In the genomic region with DNA sequence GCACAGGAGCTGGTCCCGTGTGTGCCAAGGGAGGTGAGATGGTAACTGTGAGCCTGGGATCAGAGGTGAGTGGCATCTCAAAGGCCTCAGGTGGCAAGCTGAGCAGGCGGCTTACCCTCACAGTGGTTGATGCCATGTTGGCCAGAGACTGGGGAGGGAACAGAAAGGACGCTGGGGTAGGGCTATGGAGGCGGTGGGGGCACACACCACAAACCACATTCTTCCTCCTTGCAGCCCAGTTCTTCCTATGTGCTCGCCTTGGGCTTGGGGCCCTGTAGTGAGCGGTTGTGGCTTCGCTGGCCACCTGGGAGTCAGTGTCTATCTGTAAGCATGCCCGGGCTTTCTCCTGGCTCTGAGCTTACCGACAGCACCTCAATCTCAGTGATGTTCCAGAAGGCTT, we compare ENCODE assay signal across 26 mouse cellular contexts. TPM values are rescaled to one million over a fixed set of nuclear protein-coding genes. Genes with fewer than 3 reads are reported as not detected.
DNase-seq lines count a peak whose midpoint lies in the region; ATAC-seq and TF ChIP-seq lines count a peak whose summit lies in the region.
"Had no signal": no experiment of that assay in that cellular context is flagged by ENCODE, and none has a peak within 500 bp of the region (broad histone marks: within the 10 kb centered on the region; RNA-seq: fewer than 3 reads in every experiment).

No protein-coding gene starts in this region.

- WGBS in spleen, adult 2 months = 22% methylated on average over 9 of the region's 9 CpGs
- 83% methylated on average over 9 of the region's 9 CpGs for WGBS in stomach, postnatal 0 days

- H3K9ac ChIP-seq in stomach, postnatal 0 days (ENCODE audit: low read length) = 0 out of 2 replicates have a peak overlapping the region, but pooled peaks have one; percentile 13
- H3K9ac ChIP-seq: heart, embryonic 12.5 days; hindbrain, embryonic 14.5 days; kidney, embryonic 15.5 days had no signal

- intact Hi-C loops in heart, postnatal 10 days (cut with DNase I) = loop anchor here (5.0 kb wide), 2 partner anchors 143 to 163 kb away; partner anchors contain the start of genes Dedd2 and Zfp526

- peaks cover 21% of the 10 kb centered on the region for H3K4me1 ChIP-seq in spleen, adult 2 months (ENCODE audit: control insufficient read depth, insufficient read depth, insufficient read length)
- peaks cover 9% of the 10 kb centered on the region for H3K4me1 ChIP-seq in stomach, postnatal 0 days (replicated peaks; ENCODE audit: control insufficient read depth, insufficient read depth)

- H3K4me2 ChIP-seq in stomach, postnatal 0 days (replicated peaks; ENCODE audit: low read depth) = no peak overlapping the region
- H3K4me2 ChIP-seq: heart, embryonic 12.5 days; hindbrain, embryonic 14.5 days; kidney, embryonic 15.5 days had no signal

- H3K27me3 ChIP-seq in spleen, adult 2 months (ENCODE audit: control insufficient read depth, insufficient read depth, low read length) = no peaks in the 10 kb centered on the region
- H3K27me3 ChIP-seq in stomach, postnatal 0 days (ENCODE audit: control insufficient read depth, insufficient read depth, low read length) = no peaks in the 10 kb centered on the region
- H3K27me3 ChIP-seq: heart, embryonic 12.5 days; kidney, embryonic 15.5 days had no signal

- DNase-seq in heart, adult 11 months = peak; percentile 95
- no peak for DNase-seq in heart, postnatal 10 days
- peak in 1 of 2 experiments; percentile 33 for DNase-seq in spleen, adult 2 months (ENCODE audit: low read depth in 1 of 2, low spot score in 2 of 2)
- no peak for DNase-seq in spleen, postnatal 10 days (ENCODE audit: low spot score in 2 of 2)
- DNase-seq in stomach, postnatal 0 days (ENCODE audit: low spot score) = no peak
- no peak for DNase-seq in frontal cortex, postnatal 14 days (ENCODE audit: low spot score in 2 of 2)
- no peak for DNase-seq in testis, postnatal 14 days (ENCODE audit: low spot score)
- DNase-seq: adrenal gland, adult 2 months; liver; lung, adult 18-20 months; lung, postnatal 36 days; midbrain, embryonic 14.5 days; thymus, adult 18-20 months; thymus, postnatal 4 days had no signal

- no peak for TF ChIP-seq EP300 in stomach, postnatal 0 days (optimal IDR thresholded peaks at IDR 0.05)

- no peak for TF ChIP-seq POLR2A in spleen, adult 2 months (IDR thresholded peaks at IDR 0.05; ENCODE audit: low read depth, low read length)

- H3K36me3 ChIP-seq in spleen, adult 2 months (ENCODE audit: control insufficient read depth, insufficient read depth, low read length) = peaks cover 30% of the 10 kb centered on the region
- H3K36me3 ChIP-seq in stomach, postnatal 0 days (ENCODE audit: control insufficient read depth, insufficient read depth, low read length) = peaks cover 7% of the 10 kb centered on the region

- ATAC-seq in megakaryocyte, adult 5-6 weeks (ENCODE audit: poor library complexity, severe bottlenecking) = peak; percentile 70
- no peak for ATAC-seq in stomach, postnatal 0 days (ENCODE audit: low FRiP score, low TSS enrichment)
- ATAC-seq: forebrain, embryonic 14.5 days had no signal

- no peaks in the 10 kb centered on the region for H3K9me3 ChIP-seq in stomach, postnatal 0 days (ENCODE audit: control insufficient read depth, low read length)
- H3K9me3 ChIP-seq: heart, embryonic 12.5 days; kidney, embryonic 15.5 days had no signal

- H3K27ac ChIP-seq in spleen, adult 2 months (ENCODE audit: insufficient read depth, low read length) = peak overlapping the region; percentile 19; the same call in 1 of the 2 replicates
- no peak overlapping the region for H3K27ac ChIP-seq in stomach, postnatal 0 days (replicated peaks)
- H3K27ac ChIP-seq: hindbrain, embryonic 14.5 days; kidney, embryonic 15.5 days had no signal

- no peak overlapping the region for H3K4me3 ChIP-seq in spleen, adult 2 months (ENCODE audit: extremely low read depth, insufficient read depth, insufficient read length)
- no peak overlapping the region for H3K4me3 ChIP-seq in stomach, postnatal 0 days (ENCODE audit: low read depth, low read length)
- H3K4me3 ChIP-seq: heart, embryonic 12.5 days; kidney, embryonic 15.5 days; myocyte had no signal

- TF ChIP-seq CTCF in spleen, adult 2 months (IDR thresholded peaks at IDR 0.05; ENCODE audit: extremely low read depth, insufficient read depth, insufficient read length, insufficient replicate concordance) = no peak
- TF ChIP-seq CTCF in stomach, postnatal 0 days (IDR thresholded peaks at IDR 0.05; ENCODE audit: low read depth) = no peak

RNA-seq across cellular contexts. Expression of gene Lipe, which starts 13.7 kb away (rescaled TPM):
- total RNA-seq in heart, postnatal 10 days (2021) = 10 to 100 TPM; 50.2 to 67.2 TPM
- polyA plus RNA-seq in spleen, adult 2 months (2012; rRNA removed) = 35.0 and 46.0 TPM in 2 replicates
- 17.4 and 20.6 TPM in 2 replicates for total RNA-seq in megakaryocyte, adult 5-6 weeks (2015)
- total RNA-seq in megakaryocyte, adult 5-6 weeks (2017) = 17.3 and 23.6 TPM in 2 replicates
- 10.3 and 12.5 TPM in 2 replicates for polyA plus RNA-seq in stomach, postnatal 0 days (2015; fragmentation: Nextera tagmentation; extraction: Ambion mirVana)

RNA-seq across cellular contexts. Expression of gene Cnfn, which starts 15.3 kb away (rescaled TPM):
- total RNA-seq in heart, postnatal 10 days (2021) = not detected
- not detected in 2 replicates for polyA plus RNA-seq in spleen, adult 2 months (2012; rRNA removed)
- not detected in 2 replicates for total RNA-seq in megakaryocyte, adult 5-6 weeks (2015)
- not detected in 2 replicates for total RNA-seq in megakaryocyte, adult 5-6 weeks (2017)
- 4,615 and 4,883 TPM in 2 replicates for polyA plus RNA-seq in stomach, postnatal 0 days (2015; fragmentation: Nextera tagmentation; extraction: Ambion mirVana)
- total RNA-seq: adrenal gland, adult 2 months; heart, postnatal 25 days; left cerebral cortex, postnatal 36 days had no signal
- polyA plus RNA-seq: adrenal gland, adult 2 months; forebrain, embryonic 14.5 days; gonadal fat pad, adult 2 months; heart, embryonic 12.5 days; hindbrain, embryonic 14.5 days; intestine, embryonic 14.5 days; midbrain, embryonic 14.5 days; myocyte; neural tube, embryonic 14.5 days had no signal

RNA-seq across cellular contexts. Expression of gene Cxcl17, which starts 27.9 kb away (rescaled TPM):
- not detected for total RNA-seq in heart, postnatal 10 days (2021)
- not detected in 2 replicates for polyA plus RNA-seq in spleen, adult 2 months (2012; rRNA removed)
- not detected in 2 replicates for total RNA-seq in megakaryocyte, adult 5-6 weeks (2015)
- total RNA-seq in megakaryocyte, adult 5-6 weeks (2017) = not detected in 2 replicates
- polyA plus RNA-seq in stomach, postnatal 0 days (2015; fragmentation: Nextera tagmentation; extraction: Ambion mirVana) = 6.8 and 8.8 TPM in 2 replicates
- total RNA-seq: adrenal gland, adult 2 months; heart, postnatal 25 days; left cerebral cortex, postnatal 36 days had no signal
- polyA plus RNA-seq: adrenal gland, adult 2 months; embryonic facial prominence, embryonic 11.5 days; forebrain, embryonic 14.5 days; gonadal fat pad, adult 2 months; heart, embryonic 12.5 days; intestine, embryonic 14.5 days had no signal
